Mouse (Mus musculus) heart, embryonic 11.5 days (tissue): ENCODE results near the gene Kcnj8. TPM values are rescaled to one million over a fixed set of nuclear protein-coding genes. Genes with fewer than 3 reads are reported as not detected.
A peak's percentile ranks its signal among the peaks of the same experiment; 100 is the strongest.

Experiments used
- ATAC-seq: fragments of 200-750 bp; cut with Nextera tagmentation; replicated peaks from 2 replicates; pipeline ENCODE4 v1.8.0; 2017; ENCODE audit warnings: moderate library complexity; ENCODE audit not compliant: insufficient number of reproducible peaks, low FRiP score, low TSS enrichment
- H3K27ac ChIP-seq: fragments of 300-500 bp; sonication (generic); 2 replicates; pipeline ENCODE4 v1.5.1; 2014; ENCODE audit warnings: mild to moderate bottlenecking, low read depth, low read length
- H3K27me3 ChIP-seq: fragments of 300-500 bp; sonication (generic); 2 replicates; pipeline ENCODE4 v1.6.1; 2014; ENCODE audit warnings: mild to moderate bottlenecking, low read length, mixed read lengths; ENCODE audit not compliant: control insufficient read depth, insufficient read depth
- H3K36me3 ChIP-seq: fragments of 300-500 bp; sonication (generic); 2 replicates; pipeline ENCODE4 v1.6.1; 2014; ENCODE audit warnings: mild to moderate bottlenecking, low read length, moderate library complexity, mixed read lengths; ENCODE audit not compliant: control insufficient read depth, insufficient read depth
- H3K4me1 ChIP-seq: fragments of 300-500 bp; sonication (generic); 2 replicates; pipeline ENCODE4 v1.6.1; 2014; ENCODE audit warnings: low read length; ENCODE audit not compliant: control insufficient read depth, insufficient read depth
- H3K4me2 ChIP-seq: fragments of 300-500 bp; sonication (generic); 2 replicates; pipeline ENCODE4 v1.6.1; 2014; ENCODE audit warnings: mild to moderate bottlenecking, moderate library complexity
- H3K4me3 ChIP-seq: fragments of 300-500 bp; sonication (generic); 2 replicates; pipeline ENCODE4 v1.5.1; 2014; ENCODE audit warnings: low read depth, low read length
- H3K9ac ChIP-seq: fragments of 300-500 bp; sonication (generic); 2 replicates; pipeline ENCODE4 v1.6.1; 2014; ENCODE audit warnings: mild to moderate bottlenecking, low read depth, low read length, moderate library complexity
- H3K9me3 ChIP-seq: fragments of 300-500 bp; sonication (generic); replicated peaks from 2 replicates; pipeline ENCODE4 v1.6.1; 2016; ENCODE audit warnings: low read length; ENCODE audit not compliant: control insufficient read depth
- WGBS: fragments of 180-500 bp; shearing (Covaris S2); extraction: QIAGEN DNeasy Blood & Tissue Kit; methylation state at CpG from one replicate; pipeline ENCODE4 v1.1.7; 2014; ENCODE audit not compliant: insufficient replicate concordance; 5-methylcytosine and 5-hydroxymethylcytosine counted together
- polyA plus RNA-seq: library from polyadenylated mRNA; unstranded; fragments of >200 nt; fragmentation: Nextera tagmentation; extraction: Ambion mirVana; gene quantifications from 2 replicates; pipeline ENCODE4 v1.2.1, GENCODE M21; 2014

Kcnj8 gene
- polyA plus RNA-seq, 1 experiment from 2014 or later: 3.0 TPM

- no peak overlapping the region for H3K4me3 ChIP-seq
- no peaks in the 10 kb centered on the region; the same call in 1 of the 2 replicates for H3K27me3 ChIP-seq
- H3K9ac ChIP-seq: no peak overlapping the region
- no peak overlapping the region for H3K4me2 ChIP-seq
- no peak for ATAC-seq
- H3K36me3 ChIP-seq: no peaks in the 10 kb centered on the region
- H3K9me3 ChIP-seq: no peaks in the 10 kb centered on the region
- WGBS: 74% methylated on average over 10 of the region's 10 CpGs
- H3K4me1 ChIP-seq: no peaks in the 10 kb centered on the region
- H3K27ac ChIP-seq: no peak overlapping the region
These were observed 12.4 kb downstream of the Kcnj8 start for GRCm38 (mm10) chr6:142558772-142559679.

- Histone ChIP-seq H3K9ac (no peak overlapping the region), H3K27ac (no peak overlapping the region), H3K4me2 (no peak overlapping the region), H3K36me3 (no peaks in the 10 kb centered on the region), H3K27me3 (no peaks in the 10 kb centered on the region; the same call in 1 of the 2 replicates), H3K9me3 (no peaks in the 10 kb centered on the region), H3K4me3 (no peak overlapping the region), H3K4me1 (no peaks in the 10 kb centered on the region)
- WGBS: 76% methylated on average over 10 of the region's 10 CpGs
- ATAC-seq: no peak
These were observed 13.3 kb downstream of the Kcnj8 start for GRCm38 (mm10) chr6:142558076-142558475.

- H3K27ac ChIP-seq: no peak overlapping the region
- no peaks in the 10 kb centered on the region for H3K36me3 ChIP-seq
- no peaks in the 10 kb centered on the region for H3K9me3 ChIP-seq
- no peaks in the 10 kb centered on the region; the same call in 1 of the 2 replicates for H3K27me3 ChIP-seq
- WGBS: 58% methylated on average over 1 of the region's 1 CpGs
- H3K4me1 ChIP-seq: no peaks in the 10 kb centered on the region
- H3K4me3 ChIP-seq: no peak overlapping the region
- H3K9ac ChIP-seq: no peak overlapping the region
- H3K4me2 ChIP-seq: no peak overlapping the region
- no peak for ATAC-seq
These were observed 15.4 kb downstream of the Kcnj8 start for GRCm38 (mm10) chr6:142555988-142556387.

GRCm38 (mm10) chr6:142551482-142551881 is 19.9 kb downstream of the Kcnj8 start:
- whole genome bisulfite sequencing: 45% methylated on average over 4 of the region's 4 CpGs

GRCm38 (mm10) chr6:142550871-142551270 is 20.5 kb downstream of the Kcnj8 start:
- WGBS: 61% methylated on average over 4 of the region's 4 CpGs
- Histone ChIP-seq H3K9me3 (no peaks in the 10 kb centered on the region), H3K27me3 (no peaks in the 10 kb centered on the region), H3K36me3 (no peaks in the 10 kb centered on the region), H3K9ac (no peak overlapping the region), H3K4me2 (no peak overlapping the region), H3K4me1 (no peaks in the 10 kb centered on the region), H3K4me3 (no peak overlapping the region), H3K27ac (no peak overlapping the region)
- ATAC-seq: no peak

More at GRCm38 (mm10) chr6:142551482-142551881, 19.9 kb downstream of the Kcnj8 start:
- ATAC-seq: no peak
- H3K4me1 ChIP-seq: no peaks in the 10 kb centered on the region
- no peak overlapping the region for H3K4me3 ChIP-seq
- no peak overlapping the region for H3K4me2 ChIP-seq
- no peaks in the 10 kb centered on the region for H3K9me3 ChIP-seq
- no peak overlapping the region for H3K9ac ChIP-seq
- H3K27me3 ChIP-seq: no peaks in the 10 kb centered on the region
- H3K36me3 ChIP-seq: no peaks in the 10 kb centered on the region
- H3K27ac ChIP-seq: no peak overlapping the region

- H3K9ac ChIP-seq: no peak overlapping the region
- H3K9me3 ChIP-seq: no peaks in the 10 kb centered on the region
- H3K4me1 ChIP-seq: no peaks in the 10 kb centered on the region
- WGBS: 86% methylated on average over 2 of the region's 2 CpGs
- H3K4me3 ChIP-seq: no peak overlapping the region
- no peak for ATAC-seq
- H3K27me3 ChIP-seq: no peaks in the 10 kb centered on the region
- H3K27ac ChIP-seq: no peak overlapping the region
- no peak overlapping the region for H3K4me2 ChIP-seq
- H3K36me3 ChIP-seq: no peaks in the 10 kb centered on the region
These were observed 23.0 kb downstream of the Kcnj8 start for GRCm38 (mm10) chr6:142548377-142548776.

GRCm38 (mm10) chr6:142545132-142545531 is 26.3 kb downstream of the Kcnj8 start:
- no peak overlapping the region for H3K9ac ChIP-seq
- WGBS: 51% methylated on average over 14 of the region's 14 CpGs
- H3K27ac ChIP-seq: no peak overlapping the region
- no peaks in the 10 kb centered on the region for H3K36me3 ChIP-seq
- peak; percentile 75; the same call in 1 of the 2 replicates for ATAC-seq
- no peaks in the 10 kb centered on the region for H3K4me1 ChIP-seq
- no peaks in the 10 kb centered on the region for H3K27me3 ChIP-seq
- H3K4me3 ChIP-seq: no peak overlapping the region
- no peaks in the 10 kb centered on the region for H3K9me3 ChIP-seq
- peak overlapping the region; percentile 31; the same call in 1 of the 2 replicates for H3K4me2 ChIP-seq

GRCm38 (mm10) chr6:142543648-142544047 is 27.8 kb downstream of the Kcnj8 start:
- H3K4me3 ChIP-seq: no peak overlapping the region
- WGBS: 58% methylated on average over 4 of the region's 4 CpGs
- H3K9ac ChIP-seq: no peak overlapping the region
- ATAC-seq: no peak
- no peaks in the 10 kb centered on the region for H3K9me3 ChIP-seq
- no peaks in the 10 kb centered on the region for H3K36me3 ChIP-seq
- no peak overlapping the region for H3K27ac ChIP-seq
- no peaks in the 10 kb centered on the region for H3K4me1 ChIP-seq
- no peaks in the 10 kb centered on the region for H3K27me3 ChIP-seq
- H3K4me2 ChIP-seq: no peak overlapping the region

GRCm38 (mm10) chr6:142542800-142543175 is 28.6 kb downstream of the Kcnj8 start:
- WGBS: 66% methylated on average over 6 of the region's 6 CpGs
- H3K4me2 ChIP-seq: no peak overlapping the region
- ATAC-seq: no peak

More at GRCm38 (mm10) chr6:142542800-142543175, 28.6 kb downstream of the Kcnj8 start:
- H3K4me3 ChIP-seq: no peak overlapping the region
- H3K9ac ChIP-seq: no peak overlapping the region
- no peak overlapping the region for H3K27ac ChIP-seq
- H3K4me1 ChIP-seq: no peaks in the 10 kb centered on the region
- H3K9me3 ChIP-seq: no peaks in the 10 kb centered on the region
- no peaks in the 10 kb centered on the region for H3K36me3 ChIP-seq
- no peaks in the 10 kb centered on the region for H3K27me3 ChIP-seq
